Mouse (Mus musculus): ENCODE data around the gene Pign.

Gene Pign

DNA sequence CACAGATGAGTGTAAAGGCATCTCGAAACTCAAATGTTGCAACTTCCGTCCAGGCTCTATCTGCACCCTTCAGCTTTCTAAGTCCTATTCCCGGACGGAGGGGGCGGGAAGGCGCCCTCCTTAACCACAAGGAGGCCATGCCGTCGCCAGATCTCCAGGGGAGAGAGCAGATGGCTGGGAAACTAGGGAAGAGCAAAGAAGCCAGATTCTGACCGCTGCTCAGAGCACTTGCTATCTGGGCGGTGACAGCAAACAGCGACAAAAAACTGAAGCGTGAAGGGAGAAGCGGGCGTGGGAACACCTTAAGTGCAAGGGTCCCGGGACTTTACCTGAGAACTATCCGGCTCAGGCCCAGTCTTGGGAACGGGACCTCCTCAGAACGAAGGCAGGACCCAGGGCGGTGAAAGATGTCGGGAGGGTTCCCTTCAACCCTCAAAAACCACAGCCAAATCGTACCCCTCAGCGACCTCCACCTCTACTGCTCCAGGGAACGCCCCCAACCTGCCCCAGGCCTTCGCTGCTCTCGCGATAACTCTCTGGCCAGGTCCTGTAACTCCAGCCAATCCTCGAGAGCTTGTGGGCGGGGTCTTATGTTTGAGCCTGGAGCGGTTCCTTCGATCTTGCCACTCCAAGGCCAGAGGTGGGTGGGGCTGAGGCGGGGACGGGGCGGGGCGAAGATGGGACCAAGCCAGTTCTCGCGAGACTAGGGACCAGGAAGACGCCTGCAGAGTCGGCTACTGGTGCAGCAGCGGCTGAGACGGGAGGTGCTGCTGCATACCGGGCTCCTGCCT lies at the start of gene Pign, which contains the start of gene Relch:
Pign (minus strand) TSS at position 507 of the 791 bp plus-strand sequence.
Relch (plus strand) TSS at position 691 of the 791 bp plus-strand sequence.
- peak; percentile 96 for DNase-seq

DNA sequence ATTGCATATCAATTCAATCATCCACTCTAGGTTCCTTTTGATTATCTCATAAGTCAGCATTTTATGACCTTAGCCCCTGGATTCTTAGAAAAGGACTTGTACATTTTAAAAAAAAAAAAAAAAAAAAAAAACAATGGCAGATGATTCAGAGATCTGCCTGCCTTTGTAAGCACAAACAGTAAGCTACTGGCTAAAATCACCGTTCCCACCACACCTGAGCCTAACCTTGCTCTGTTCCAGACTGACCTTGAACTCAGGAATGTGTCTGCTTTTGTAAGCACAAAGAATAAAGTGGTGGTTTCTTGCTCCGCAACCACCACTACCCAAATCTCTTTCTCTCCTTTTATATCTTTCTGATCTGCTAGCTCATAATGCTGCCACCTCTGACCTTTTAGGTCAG lies 49.3 kb upstream of the Pign start:
- DNase-seq: no peak

- DNase-seq: no peak
Measured at GRCm38 (mm10) chr1:105711227-105711626, 47.8 kb upstream of the Pign start.

DNA sequence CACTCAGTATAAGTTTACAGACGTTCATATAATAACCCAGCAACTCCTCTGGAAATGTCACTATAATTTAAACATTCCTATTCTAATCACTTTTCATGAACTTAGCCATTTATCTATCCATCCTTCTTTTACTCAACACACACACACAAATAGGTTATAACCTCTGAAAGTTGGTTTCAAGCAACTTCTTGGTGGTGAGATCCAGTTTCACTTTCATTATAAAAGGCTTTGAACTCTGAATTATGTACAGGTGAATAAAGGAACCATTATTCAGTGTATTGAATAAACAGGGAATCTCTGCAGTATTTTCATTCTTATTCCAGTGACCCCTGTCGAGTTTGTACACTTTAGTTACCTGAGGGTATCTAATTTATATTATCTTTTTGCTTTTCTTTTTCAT lies 45.9 kb upstream of the Pign start:
- no peak for DNase-seq

- no peak for DNase-seq
Measured at GRCm38 (mm10) chr1:105700984-105701530, 37.6 kb upstream of the Pign start.

DNA sequence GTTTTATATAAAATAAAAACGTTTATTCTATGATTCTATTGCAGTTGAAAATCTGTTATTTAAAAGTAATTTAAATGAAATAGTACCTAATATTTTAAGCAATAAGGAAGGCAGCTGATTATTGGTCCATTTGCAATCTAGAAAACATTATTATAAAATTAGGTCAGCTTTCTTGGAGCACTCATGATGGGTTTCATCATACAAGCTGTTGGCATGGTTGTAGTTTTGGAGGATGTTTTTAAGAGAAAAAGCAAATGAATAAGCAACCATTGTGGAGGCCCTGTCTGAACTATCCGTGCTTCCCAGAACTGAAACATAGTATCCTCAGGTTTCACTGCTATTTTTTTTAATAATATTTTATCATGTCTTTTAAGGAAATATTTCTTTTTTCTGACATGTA lies 32.1 kb upstream of the Pign start:
- DNase-seq: no peak

DNA sequence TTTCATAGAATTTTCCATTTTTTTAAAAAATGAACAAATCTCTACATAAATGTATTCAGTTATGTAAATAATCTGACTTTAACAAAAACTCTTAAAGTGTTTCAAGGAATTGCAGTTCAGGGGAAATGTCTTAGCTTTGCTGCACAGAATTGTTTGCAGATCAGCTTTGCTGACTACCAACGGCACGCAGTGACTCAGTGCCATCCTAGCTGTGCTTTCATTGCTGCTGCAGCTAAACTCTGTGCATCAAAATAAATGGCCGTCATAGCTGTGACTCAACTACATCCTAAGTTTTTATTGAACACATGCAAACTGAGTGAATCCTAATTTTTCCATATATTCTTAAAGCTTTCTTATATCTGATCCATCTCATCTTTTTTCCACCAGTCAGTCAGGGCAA lies 22.0 kb upstream of the Pign start:
- no peak for DNase-seq

- DNase-seq: peak; percentile 17
Measured at GRCm38 (mm10) chr1:105680587-105680986, 17.1 kb upstream of the Pign start.

- DNase-seq: no peak
Measured at GRCm38 (mm10) chr1:105674763-105675162, 11.3 kb upstream of the Pign start.

DNA sequence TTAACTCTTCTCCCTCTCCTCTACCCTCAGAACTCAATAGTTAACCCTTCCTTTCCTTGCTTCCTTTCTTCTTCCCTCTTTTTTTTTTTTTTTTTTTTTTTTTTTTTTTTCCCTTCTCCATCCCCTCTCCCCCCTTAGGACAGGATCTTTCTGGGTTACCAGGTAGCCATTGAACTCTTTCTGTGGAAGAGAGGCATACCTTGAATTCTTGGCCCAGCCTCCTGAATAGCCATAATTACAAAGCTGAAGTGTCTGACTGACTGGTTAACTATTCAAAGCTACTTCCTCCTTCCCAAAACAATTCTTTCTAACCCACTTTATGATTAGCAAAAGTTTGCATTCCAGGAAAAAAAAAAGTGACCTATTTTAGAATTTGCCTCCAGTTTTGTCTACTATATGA lies 6.2 kb upstream of the Pign start:
- DNase-seq: no peak

- peak; percentile 12 for DNase-seq
Measured at GRCm38 (mm10) chr1:105663962-105664812, 710 bp upstream of the Pign start.

- DNase-seq: no peak
Measured at GRCm38 (mm10) chr1:105662820-105663170, 682 bp downstream of the Pign start.

DNA sequence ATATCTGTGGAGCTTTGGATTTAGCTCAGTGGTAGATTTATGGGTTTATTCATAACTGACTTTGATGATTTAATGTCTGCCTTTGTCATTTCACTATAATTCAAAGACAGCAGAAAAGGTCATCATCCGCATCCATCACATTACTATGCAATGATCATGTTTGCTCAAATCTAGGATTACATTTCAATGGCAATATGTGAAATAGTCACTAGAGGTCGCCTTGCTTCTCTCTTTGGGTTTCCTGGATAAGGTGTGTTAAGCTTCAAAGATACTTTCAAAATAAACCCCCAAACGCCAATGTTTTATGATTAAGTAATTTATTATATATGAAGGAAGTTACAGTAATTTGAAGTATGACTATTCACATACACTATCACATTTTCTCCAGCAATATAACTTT lies 3.5 kb downstream of the Pign start:
- DNase-seq: no peak

- DNase-seq: no peak
Measured at GRCm38 (mm10) chr1:105653981-105654380, 9.5 kb downstream of the Pign start.

DNA sequence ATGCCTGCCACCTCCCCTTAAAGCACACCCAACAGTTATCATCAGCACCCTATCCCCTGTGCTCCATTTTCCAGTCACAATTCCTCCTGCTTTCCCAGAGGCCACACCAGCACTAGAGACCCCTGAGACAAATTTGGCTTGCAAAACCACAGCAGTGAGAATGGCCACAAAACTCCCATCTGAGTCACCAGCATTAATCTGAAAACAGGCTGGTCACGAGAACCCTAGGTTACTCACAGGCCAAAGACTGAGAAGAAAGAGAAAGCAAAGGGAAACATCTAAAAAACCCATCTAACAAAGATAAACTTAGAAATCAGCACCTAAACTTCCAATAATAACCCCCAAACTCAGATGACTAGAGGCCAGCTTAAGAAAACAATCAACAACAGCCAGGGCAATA lies 12.8 kb downstream of the Pign start:
- DNase-seq: no peak

GRCm38 (mm10) chr1:105644093-105644492 lies 19.4 kb downstream of the Pign start:
- DNase-seq: no peak

- DNase-seq: no peak
Measured at GRCm38 (mm10) chr1:105630481-105630880, 33.0 kb downstream of the Pign start.

DNA sequence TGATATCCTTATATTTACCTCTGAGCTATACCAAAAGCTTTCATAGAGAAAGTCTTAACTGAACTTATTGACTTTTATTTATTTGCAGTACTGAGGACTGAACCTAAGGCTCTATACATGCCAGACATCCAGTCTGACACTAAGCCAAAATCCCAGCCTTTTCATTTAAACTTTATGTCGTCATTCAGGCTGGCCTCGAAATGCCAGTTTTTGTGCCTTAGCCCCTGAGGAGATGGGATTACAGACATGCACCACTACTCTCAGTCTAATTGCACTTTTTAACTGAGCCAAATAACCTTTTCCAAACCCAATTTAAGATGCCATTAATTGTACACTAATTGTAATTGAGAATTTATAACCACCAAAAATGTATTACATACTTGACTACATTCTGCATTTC lies 73.8 kb downstream of the Pign start:
- DNase-seq: no peak

- DNase-seq: no peak
Measured at GRCm38 (mm10) chr1:105588697-105589096, 74.8 kb downstream of the Pign start.

DNA sequence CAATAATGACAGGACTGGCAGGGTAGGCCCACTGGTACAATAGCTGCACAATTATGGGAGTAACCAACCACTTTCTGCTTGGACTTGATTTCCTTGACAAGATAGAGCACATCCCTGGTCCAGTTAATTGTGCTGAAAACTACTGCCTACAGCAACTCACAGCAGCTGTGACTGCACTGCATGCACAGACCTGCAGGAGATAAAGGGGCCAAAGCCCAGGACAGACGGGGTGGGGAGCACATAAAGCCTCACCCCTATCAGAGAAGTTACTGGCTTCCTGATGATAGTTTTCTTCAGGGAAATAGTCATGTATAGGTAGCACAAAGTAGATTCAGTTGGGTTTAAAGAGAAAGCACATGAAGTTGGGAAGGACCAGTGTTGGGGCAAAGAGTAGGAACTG lies 80.7 kb downstream of the Pign start:
- DNase-seq: no peak

GRCm38 (mm10) chr1:105580909-105581308 lies 82.6 kb downstream of the Pign start:
- no peak for DNase-seq

- DNase-seq: no peak
Measured at GRCm38 (mm10) chr1:105566051-105566450, 97.4 kb downstream of the Pign start.

DNA sequence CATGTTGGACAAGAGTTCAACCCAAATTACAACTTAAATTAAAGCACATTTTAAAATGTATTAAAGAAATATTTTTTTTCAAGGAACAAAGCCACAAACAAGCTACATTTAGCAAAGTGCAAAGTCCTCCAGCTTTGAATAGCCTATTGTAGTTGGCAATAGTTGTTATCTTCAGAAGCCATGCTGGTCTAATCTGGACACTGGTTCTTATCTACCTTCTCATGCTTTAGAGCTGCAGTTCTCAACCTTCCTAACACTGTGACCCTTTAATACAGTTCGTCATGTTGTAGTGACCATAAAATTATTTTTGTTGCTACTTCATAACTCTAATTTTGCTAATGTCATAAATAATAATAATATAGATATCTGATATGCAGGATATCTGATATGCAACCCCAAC lies 99.2 kb downstream of the Pign start:
- no peak for DNase-seq

- no peak for DNase-seq
Measured at GRCm38 (mm10) chr1:105563821-105564220, 99.7 kb downstream of the Pign start.

Data from kidney, adult 18-20 months (tissue).